Mouse (Mus musculus) induced T-regulatory cell, adult 2 months (primary cell): ENCODE results near the gene Rnft2.
A peak's percentile ranks its signal among the peaks of the same experiment; 100 is the strongest.

Experiments
- DNase-seq: peaks from one replicate; pipeline ENCODE4 v3.0.0-alpha.2; 2012; ENCODE audit warnings: low read depth

Gene Rnft2

GRCm38 (mm10) chr5:118250987-118251386 is 6.1 kb upstream of the Rnft2 start:
- DNase-seq, result no peak

DNA sequence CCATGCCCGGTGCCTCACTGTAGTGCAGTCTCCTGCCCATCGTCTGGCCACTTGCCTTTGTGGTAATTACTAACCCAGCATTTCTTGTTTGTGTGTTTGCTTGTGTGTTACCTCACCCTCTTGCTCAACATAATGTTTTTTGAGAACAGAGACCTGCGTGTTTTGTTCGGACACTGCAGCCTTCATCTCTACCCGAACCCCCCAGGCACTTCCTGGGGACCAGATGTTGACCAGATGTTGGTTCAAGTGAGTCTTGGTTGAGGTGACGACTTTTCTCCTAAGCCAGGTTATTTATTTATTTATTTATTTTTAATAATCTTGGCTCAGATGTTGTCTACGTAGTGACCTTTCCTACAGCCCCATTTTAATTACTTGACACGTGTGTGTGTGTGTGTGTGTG is 2.5 kb upstream of the Rnft2 start:
- DNase-seq, result no peak

DNA sequence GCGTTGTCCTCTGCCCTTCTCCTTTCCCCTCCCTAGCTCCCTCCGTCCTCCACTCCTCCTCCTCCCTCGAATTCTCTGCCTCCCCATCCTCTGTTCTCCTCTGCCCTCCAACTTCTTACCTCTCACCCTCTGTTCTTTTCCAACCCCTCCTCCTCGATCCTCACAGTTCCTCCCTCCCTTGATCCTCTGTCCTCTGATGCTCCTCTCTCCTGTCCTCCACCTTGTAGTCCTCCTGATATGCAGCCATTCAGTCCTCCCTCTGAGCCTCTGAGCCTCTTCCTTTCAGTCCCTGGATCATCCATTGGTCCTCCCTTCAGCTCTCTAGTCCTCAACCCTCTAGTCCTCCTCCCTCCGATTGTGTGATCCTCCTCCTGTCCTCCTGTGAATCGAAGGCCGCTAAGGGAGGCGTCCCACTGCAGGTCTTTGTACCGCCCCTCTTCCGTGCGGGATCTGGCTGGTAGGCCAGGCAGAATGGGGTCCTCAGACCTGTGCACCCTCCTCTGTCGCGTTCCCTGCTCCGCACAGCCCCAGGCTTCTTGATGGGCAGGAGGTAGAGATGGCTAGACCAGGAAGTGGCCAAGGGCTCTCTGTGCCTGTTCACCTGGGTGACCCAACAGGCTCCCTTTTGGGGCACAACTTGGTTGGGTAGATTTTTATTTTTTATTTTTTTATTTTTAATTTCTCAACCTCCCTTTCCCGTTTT is 841 bp upstream of the Rnft2 start:
- no peak for DNase-seq

- no peak for DNase-seq
Observed at GRCm38 (mm10) chr5:118239671-118240070, 5.2 kb downstream of the Rnft2 start.

- DNase-seq, result no peak
Observed at GRCm38 (mm10) chr5:118236891-118237290, 8.0 kb downstream of the Rnft2 start.

DNA sequence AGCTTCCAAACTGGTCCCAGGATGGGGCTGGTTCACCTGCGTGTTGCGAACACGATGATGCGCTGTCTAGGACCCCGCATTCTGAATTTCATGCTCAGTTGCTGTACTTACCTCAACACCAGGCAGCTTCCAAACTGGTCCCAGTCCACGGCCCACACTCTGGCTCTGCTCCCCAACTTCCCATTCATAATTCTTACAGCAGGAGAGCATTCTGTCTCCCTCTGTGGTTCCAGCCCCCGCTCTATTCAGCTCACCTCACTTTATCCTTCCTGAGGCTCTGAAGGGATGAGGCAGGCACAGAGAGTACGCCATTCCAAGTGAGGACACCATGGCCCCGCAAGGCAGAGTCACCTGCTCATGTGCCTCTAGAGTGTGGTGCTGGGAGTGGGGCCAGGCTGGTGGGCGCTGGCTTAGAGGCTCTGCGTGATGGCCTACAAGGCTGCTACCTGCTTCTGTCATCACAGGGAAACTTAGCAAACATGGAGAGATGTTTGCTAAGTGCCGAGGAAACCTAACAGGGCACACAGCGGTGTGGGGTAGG is 14.8 kb downstream of the Rnft2 start:
- no peak for DNase-seq

DNA sequence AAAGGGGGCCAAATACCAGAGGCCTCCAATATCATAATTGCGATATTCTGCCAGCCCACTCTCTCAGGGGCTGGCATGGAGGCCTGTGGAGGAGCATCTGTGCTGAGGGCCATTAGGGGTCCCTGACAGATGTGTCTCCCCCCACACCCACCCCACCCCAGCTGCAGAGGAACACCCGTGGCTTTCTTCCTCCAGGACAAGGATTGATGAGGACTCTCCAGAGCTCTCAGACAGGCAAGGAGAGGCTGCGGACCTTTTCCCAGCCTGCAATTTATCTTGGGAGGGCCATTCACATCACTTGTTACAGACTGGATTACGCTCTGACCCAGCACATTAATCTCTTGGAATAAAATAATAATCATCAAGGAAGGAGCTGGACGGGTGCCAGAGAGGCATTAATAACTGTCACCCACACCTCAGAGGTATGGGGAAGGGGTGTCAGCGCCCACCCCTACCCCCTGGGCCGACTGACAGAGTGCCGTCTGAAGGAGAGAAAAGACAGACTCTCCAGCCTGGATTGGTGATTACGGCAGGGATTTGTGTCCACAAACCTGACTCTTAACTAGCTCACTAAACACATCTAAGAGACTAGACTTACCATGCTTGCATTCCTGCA is 21.7 kb downstream of the Rnft2 start:
- no peak for DNase-seq

GRCm38 (mm10) chr5:118217410-118217809 is 27.5 kb downstream of the Rnft2 start:
- DNase-seq, result no peak

DNA sequence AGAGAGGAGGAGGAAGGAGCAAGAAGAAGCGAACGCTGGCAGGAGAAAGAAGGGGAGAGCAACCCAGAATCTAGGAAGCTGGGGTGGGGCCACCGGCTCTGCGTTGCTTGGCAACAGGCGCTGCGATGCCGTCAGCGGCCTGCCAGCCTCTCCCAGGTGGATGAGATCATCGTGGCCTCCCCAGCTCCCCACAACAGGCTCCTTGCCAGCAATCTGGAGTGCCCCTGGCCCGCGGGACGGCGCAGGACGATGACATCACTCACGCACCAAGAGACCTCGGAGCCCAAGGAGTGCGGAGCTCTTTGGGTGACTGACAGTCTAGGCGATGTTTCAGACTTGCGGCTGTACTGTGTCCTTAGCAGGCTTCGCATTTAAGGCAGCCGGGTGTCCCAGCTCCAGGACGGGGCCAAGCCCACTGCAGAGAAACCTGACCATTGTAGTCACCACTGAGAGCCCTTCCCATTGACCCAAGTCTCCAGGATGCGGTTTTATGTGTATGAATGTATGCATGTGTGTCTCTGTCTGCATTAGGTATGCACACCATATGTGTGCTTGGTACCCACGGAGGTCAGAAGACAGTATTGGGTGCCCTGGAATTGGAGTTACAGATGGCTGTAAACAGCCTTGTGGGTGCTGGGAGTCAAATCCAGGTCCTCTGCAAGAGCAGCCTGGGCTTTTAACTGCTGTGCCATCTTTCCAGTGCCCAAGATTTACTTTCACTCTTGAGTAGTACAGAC is 30.3 kb downstream of the Rnft2 start:
- DNase-seq, result peak; percentile 24

DNA sequence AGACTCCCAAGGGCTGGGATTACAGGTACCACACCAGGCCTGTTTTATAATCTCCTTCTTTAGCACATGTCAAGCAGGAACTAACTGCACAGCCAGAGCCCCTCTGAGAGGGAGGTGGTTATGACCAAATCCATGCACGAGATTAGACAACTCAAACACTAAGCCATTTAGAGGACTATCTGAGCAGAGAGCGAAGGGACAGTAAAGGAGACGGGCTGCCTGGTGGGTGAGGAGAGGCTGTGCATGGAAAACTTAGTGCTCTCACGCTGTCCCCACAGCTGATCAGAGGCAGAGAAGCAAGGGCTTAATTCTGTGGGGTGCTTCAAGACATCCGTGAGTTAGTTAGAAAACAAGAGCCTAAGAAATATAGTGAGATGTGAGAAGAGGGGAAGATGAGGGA is 30.9 kb downstream of the Rnft2 start:
- DNase-seq, result peak; percentile 2

DNA sequence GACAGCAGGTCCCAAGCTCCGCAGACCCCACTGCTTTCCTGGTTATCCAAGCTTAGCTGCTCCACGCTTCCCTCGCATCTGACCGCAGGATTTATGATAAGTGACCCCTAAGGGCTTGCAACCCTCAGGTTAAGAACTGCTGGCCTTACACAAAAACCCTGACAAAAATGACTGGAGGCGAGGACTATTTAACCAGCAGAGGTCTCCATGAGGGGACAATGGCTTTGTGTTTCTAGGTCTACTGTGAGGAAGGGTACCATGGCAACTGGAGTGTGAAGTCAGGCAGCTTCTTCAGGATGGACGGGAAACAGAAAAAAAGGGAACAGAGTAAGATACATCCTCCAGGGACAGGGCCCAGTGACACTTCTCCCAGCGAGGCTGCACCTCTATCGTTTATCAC is 39.1 kb downstream of the Rnft2 start:
- no peak for DNase-seq

DNA sequence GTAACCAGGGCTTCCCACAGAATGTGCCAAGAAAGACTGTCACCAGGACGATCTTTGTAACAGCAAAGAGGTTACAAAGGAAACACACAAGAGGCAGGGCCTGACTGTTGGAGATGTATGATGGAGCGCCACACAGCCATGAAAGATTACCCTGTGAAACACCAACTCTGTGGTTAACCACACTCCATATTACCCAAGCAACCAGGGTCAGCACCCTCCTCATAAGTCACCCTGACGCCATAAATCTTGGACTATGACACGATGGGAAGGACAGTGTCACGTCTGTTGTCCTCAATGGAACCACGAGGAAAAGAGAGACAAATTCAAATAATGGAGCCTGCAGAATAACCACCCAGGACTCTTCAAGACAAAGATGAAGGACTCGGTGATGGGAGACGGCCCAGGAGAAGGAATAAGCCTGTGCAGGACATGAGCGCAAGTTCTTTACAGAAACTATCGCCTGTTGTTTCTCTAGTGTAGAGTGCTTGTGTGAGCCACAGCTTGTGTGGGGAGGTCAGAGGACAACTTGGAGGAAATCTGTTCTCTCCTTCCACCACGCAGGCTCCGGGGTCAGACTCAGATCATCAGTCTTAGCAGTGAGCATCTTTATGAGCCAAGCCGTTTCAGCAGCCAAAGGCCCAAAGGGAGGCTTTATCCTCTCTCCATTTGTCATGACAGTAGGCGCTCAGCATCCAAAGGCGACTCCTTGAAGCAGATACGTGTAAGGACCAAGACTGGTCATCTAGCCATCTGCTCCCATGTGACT is 40.1 kb downstream of the Rnft2 start:
- DNase-seq, result no peak

DNA sequence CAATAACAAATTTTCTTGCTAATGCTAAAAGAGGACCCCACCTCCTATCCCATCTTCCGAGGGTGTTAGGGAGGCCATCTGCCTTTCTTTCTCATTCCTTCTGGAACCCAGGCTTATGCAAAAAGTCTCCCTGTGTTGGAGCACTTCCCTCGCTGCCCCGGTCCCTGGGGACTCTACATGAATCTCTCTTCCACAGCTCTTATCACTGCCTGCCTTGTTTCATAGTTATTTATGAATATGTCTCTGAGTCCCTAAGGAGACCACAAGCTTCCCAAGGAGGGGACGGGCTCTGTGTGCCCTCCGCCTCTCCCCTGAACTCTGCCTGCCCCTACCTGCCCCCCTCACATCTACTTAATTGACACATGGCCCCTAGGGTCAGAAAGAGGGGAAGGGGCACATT is 45.2 kb downstream of the Rnft2 start:
- DNase-seq, result no peak

DNA sequence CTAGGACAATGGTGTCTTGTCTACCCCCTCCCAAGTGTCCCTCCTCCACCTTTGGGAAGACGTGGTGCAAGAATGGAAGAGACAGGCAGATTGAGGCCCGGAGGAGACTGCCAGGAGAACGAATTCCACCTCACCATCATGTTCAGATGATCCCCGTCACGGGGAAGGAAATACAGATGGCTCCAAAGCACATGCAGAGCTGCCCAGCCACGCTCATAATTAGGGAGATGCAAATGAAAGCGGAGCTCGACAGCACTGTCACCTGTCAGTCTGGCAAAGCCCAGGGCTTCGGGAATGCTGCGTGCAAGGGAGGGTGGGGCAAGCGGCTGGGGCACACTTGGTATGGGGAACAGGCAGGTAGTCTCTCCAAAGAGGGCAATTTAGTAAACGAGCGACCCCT is 47.5 kb downstream of the Rnft2 start:
- DNase-seq, result no peak

DNA sequence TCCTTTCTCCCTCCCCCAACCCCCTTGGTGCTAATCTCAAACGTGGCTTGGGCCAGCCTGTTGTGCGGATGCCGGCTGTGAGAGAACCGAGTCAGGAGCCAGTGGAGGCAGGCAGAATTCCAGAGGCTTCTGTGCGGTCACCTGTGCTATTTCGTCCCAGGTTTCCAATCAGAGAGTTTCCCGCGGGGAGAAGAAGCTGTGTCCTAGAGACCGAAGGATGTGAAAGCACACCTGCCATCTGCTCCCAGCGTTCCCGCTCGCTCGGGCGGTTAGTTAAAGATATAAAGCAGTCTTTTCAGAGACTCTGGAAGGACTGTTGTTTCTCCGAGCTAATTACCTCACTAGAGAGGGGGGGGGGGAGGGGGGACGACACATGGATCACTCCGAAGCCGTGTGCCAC is 52.7 kb downstream of the Rnft2 start:
- DNase-seq, result no peak

DNA sequence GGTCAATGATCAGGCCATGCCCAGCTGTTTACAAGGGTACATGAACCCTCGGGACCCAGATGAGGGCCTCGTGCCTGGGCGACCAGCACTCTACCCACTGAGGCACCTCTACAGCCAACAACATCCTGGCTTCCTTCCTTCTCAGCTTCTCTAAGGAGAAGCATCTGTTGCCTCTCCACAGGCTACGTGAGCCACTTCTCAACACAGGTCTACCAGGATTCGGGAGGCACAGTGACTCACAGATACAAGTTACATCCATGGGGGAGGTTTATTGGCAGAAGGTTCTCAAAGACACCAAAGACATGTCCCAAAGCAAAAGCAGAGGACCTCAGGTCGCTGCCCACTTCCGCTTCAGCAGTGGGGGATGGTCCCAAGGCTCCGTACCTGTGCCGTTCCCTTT is 54.4 kb downstream of the Rnft2 start:
- DNase-seq, result no peak

DNA sequence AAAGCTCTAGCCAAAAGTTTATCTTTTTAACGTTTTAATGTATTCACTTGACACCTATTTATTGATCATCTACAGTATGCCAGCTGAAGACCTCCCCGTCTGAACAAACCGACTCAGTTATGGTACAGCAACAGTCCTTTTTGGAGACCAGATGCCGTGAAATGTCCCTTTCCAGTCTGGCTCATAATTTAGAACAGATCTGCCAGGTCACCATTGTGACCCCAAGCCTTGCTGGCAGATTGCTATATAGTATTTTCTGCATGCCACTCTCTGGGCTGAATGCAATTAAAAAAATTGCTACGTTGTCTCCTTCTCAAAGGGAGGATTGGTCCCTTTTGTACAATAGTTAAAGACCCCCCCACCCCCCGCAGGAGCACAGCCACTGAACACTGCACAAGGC is 56.6 kb downstream of the Rnft2 start:
- DNase-seq, result no peak

- no peak for DNase-seq
Observed at GRCm38 (mm10) chr5:118186903-118187633, 57.8 kb downstream of the Rnft2 start.

GRCm38 (mm10) chr5:118177640-118178039 is 67.3 kb downstream of the Rnft2 start:
- no peak for DNase-seq

GRCm38 (mm10) chr5:118175137-118175536 is 69.8 kb downstream of the Rnft2 start:
- peak; percentile 30 for DNase-seq

DNA sequence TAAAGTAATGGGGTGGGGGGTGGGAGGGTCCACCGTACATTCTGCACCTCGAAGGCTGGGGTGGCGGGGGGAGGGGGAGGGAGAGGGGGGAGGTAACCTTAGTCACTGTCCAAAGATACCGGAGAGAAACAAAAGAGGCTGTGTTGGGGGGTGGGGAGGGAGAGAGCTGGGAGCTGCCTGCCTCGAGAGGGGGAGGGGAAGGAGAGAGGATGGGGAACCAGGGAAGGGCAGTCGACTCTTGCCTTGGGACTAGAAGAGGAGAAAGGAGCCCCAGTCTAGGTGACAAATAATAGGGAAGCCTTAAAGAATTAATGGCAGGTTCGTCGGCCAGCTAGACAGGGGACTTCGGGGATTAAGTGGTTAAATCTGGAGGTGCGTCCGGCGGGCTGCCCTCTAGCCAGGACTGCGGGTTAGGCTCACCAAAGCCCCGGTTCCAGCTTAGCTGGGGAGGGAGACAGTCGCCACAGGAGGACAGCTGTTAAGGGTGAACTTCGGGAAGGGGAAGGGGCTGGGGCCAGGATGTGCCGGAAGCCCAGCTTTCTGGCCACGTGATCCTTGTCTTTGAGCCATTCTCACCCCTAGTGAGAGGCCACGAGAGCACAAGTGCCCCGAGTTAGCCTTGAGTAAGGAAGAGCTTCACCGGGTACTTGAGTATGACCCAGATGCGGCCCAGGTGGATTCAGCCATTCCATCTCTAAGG is 70.5 kb downstream of the Rnft2 start:
- DNase-seq, result no peak
